Mouse (Mus musculus) liver, postnatal 0 days (tissue): ENCODE measurements around the gene Fyttd1.

Experiments used
- CTCF ChIP-seq: sonication (generic); IDR thresholded peaks from 2 replicates; pipeline ENCODE4 v1.5.1; 2016; ENCODE audit warnings: antibody characterized with exemption, low read depth
- EP300 ChIP-seq: IDR thresholded peaks from 2 replicates; pipeline ENCODE4 v1.6.1; 2016; ENCODE audit warnings: antibody characterized with exemption, low read depth, mild to moderate bottlenecking

DNA sequence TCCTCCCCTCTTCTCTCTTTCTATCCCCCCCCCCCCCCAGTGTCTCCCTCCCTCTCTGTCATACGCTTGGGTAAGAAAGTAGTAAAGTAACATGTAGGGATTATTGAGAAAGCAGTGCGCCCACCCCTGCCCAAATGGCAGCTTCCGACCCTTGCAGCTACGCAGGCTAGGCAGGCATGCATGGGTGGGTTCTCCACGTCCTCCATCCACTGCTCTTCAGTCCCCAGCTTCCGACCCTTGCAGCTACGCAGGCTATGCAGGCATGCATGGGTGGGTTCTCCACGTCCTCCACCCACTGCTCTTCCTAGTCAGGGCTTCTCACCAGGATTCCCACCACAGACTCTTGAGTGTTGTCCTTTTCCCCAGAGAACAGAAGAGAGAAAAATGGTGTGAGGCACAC lies 70.7 kb downstream of the Fyttd1 start:
- TF ChIP-seq CTCF (no peak), EP300 (no peak)
